Mouse (Mus musculus): ENCODE measurements around the gene Fgfr2.

DNA sequence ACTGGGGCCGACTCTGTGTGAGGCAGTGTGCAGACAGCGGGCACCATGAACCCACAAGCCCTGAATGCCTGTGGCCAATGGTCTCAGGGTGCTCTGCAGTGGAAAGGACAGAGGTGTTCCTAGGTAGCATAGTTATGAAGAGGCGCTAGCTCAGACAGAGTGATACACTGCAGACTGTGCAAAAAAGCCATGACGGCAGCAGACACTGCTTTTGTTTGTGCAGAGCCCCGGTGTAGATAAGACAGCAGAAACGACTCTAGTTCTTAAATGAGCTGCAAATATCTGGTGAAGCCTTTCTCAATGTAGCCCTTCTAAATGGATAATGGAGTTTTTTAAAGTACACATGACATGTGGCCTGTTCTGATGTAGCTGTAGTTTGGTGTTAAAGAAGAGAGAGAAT lies 383.3 kb downstream of the Fgfr2 start:
- TF ChIP-seq POLR2A (IDR thresholded peaks at IDR 0.05; ENCODE audit: insufficient read length, low read depth) = no peak
- no peak for TF ChIP-seq MYOD1 (IDR thresholded peaks at IDR 0.05; ENCODE audit: control insufficient read depth in 1 of 3, insufficient read length in 2 of 3, low read depth in 2 of 3)
- TF ChIP-seq CEBPB (IDR thresholded peaks at IDR 0.05; ENCODE audit: insufficient read depth, poor library complexity, severe bottlenecking) = no peak
- TF ChIP-seq E2F4 (IDR thresholded peaks at IDR 0.05; ENCODE audit: insufficient read depth) = no peak
- TF ChIP-seq MAX (IDR thresholded peaks at IDR 0.05; ENCODE audit: low read depth) = no peak
- TF ChIP-seq USF1 (IDR thresholded peaks at IDR 0.05; ENCODE audit: low read depth) = no peak
- no peak for TF ChIP-seq MYOG (IDR thresholded peaks at IDR 0.05; ENCODE audit: control insufficient read depth in 1 of 3, insufficient read depth in 1 of 3, insufficient read length in 2 of 3, low read depth in 2 of 3)
- TF ChIP-seq TCF12 (IDR thresholded peaks at IDR 0.05; ENCODE audit: insufficient read depth, poor library complexity, severe bottlenecking) = no peak
- no peak for TF ChIP-seq TCF3 (IDR thresholded peaks at IDR 0.05; ENCODE audit: insufficient read length, low read depth)
- TF ChIP-seq POLR2AphosphoS2 (IDR thresholded peaks at IDR 0.05; ENCODE audit: insufficient read length, low read depth) = no peak
- TF ChIP-seq SRF (IDR thresholded peaks at IDR 0.05; ENCODE audit: control insufficient read depth, insufficient read length, low read depth) = no peak
